ENCODE assay signal across 26 mouse cellular contexts in genomic region chr6:21993070-21993469, GRCm38 (mm10).
"Had no signal": no experiment of that assay in that cellular context is flagged by ENCODE, and none has a peak within 500 bp of the region (broad histone marks: within the 10 kb centered on the region; RNA-seq: fewer than 3 reads in every experiment).

No protein-coding gene starts in this region.

- ATAC-seq: inflammation-experienced regulatory T-cells, adult 6 months; intestine, embryonic 15.5 days; intestine, postnatal 0 days; liver, embryonic 12.5 days had no signal

- H3K27me3 ChIP-seq: heart, embryonic 15.5 days; intestine, embryonic 15.5 days; kidney, embryonic 15.5 days; limb, embryonic 13.5 days; limb, embryonic 15.5 days; liver, embryonic 12.5 days had no signal

- H3K36me3 ChIP-seq: heart, embryonic 10.5 days; heart, embryonic 13.5 days; heart, embryonic 15.5 days; hindbrain, embryonic 13.5 days; hindbrain, embryonic 15.5 days; intestine, embryonic 15.5 days; kidney, embryonic 15.5 days; limb, embryonic 15.5 days; liver, embryonic 12.5 days had no signal

- H3K4me2 ChIP-seq: heart, embryonic 13.5 days; heart, embryonic 15.5 days; hindbrain, embryonic 13.5 days; hindbrain, embryonic 15.5 days; intestine, embryonic 15.5 days; kidney, embryonic 15.5 days; limb, embryonic 13.5 days; limb, embryonic 15.5 days; liver, embryonic 12.5 days had no signal

- H3K4me1 ChIP-seq: heart, embryonic 10.5 days; heart, embryonic 15.5 days; hindbrain, embryonic 13.5 days; hindbrain, embryonic 15.5 days; liver, embryonic 12.5 days had no signal

- H3K9ac ChIP-seq: heart, embryonic 13.5 days; heart, embryonic 15.5 days; hindbrain, embryonic 13.5 days; hindbrain, embryonic 15.5 days; intestine, embryonic 15.5 days; kidney, embryonic 15.5 days; limb, embryonic 13.5 days; limb, embryonic 15.5 days; liver, embryonic 12.5 days; liver, embryonic 14.5 days had no signal

- H3K4me3 ChIP-seq: heart, embryonic 10.5 days; heart, embryonic 13.5 days; heart, embryonic 15.5 days; hindbrain, embryonic 13.5 days; hindbrain, embryonic 15.5 days; intestine, embryonic 15.5 days; kidney, embryonic 15.5 days; layer of hippocampus, adult 2 months; left cerebral cortex, adult 2 months; limb, embryonic 13.5 days; limb, embryonic 15.5 days; liver, embryonic 12.5 days had no signal

- DNase-seq: gastrocnemius, postnatal 10 days; gastrocnemius, postnatal 25 days; heart, adult 18-20 months; heart, postnatal 14 days; heart, postnatal 36 days; kidney, adult 18-20 months; kidney, adult 8-10 months; kidney, postnatal 25 days; kidney, postnatal 4 days; left cerebral cortex, postnatal 4 days had no signal

- H3K27ac ChIP-seq: heart, embryonic 10.5 days; heart, embryonic 13.5 days; heart, embryonic 15.5 days; hindbrain, embryonic 13.5 days; hindbrain, embryonic 15.5 days; intestine, embryonic 15.5 days; kidney, embryonic 15.5 days; kidney, postnatal 0 days; layer of hippocampus, adult 2 months; left cerebral cortex, adult 2 months; limb, embryonic 13.5 days; limb, embryonic 15.5 days; liver, embryonic 12.5 days; liver, embryonic 14.5 days had no signal

- H3K9me3 ChIP-seq: heart, embryonic 10.5 days; heart, embryonic 13.5 days; heart, embryonic 15.5 days; hindbrain, embryonic 13.5 days; hindbrain, embryonic 15.5 days; intestine, embryonic 15.5 days; kidney, embryonic 15.5 days; limb, embryonic 13.5 days; limb, embryonic 15.5 days; liver, embryonic 12.5 days had no signal
